Mouse (Mus musculus): ENCODE measurements around the gene BC034090. TPM values are rescaled to one million over a fixed set of nuclear protein-coding genes. Genes with fewer than 3 reads are reported as not detected.
A peak's percentile ranks its signal among the peaks of the same experiment; 100 is the strongest.
"Not testable (repeated sequence)": the region's sequence is repeated elsewhere in the genome, so short reads cannot be mapped to it uniquely, and the experiment has no call there.

BC034090 gene
- total RNA-seq, 2 experiments from 2014 or later = 28.5 to 31.8 TPM

DNA sequence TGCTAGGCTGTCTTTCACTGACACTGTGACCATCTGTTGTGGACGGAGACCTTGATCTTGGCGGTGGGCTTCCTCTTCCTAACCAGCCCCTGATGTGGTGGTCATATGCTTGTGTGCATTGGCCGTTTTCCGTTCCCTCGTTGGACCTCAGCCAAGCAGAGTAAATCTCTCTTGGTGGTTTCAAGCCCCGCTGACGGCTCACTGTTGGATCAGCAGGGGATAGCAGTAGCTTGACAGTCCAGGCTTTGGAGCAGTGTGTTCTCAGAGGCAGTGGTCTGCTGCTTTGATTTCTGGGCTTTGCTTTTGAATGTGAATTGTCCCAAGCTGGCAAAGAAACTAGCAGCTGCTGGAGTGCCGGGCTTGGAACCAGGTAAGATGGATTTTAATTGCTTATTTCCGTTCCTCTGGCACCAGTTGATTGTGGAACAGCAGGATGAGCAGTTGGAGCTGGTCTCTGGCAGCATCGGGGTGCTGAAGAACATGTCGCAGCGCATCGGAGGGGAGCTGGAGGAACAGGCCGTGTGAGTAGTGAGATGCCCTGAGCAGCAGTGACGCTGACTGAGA, 51.4 kb downstream of the BC034090 start:
- DNase-seq = no peak

DNA sequence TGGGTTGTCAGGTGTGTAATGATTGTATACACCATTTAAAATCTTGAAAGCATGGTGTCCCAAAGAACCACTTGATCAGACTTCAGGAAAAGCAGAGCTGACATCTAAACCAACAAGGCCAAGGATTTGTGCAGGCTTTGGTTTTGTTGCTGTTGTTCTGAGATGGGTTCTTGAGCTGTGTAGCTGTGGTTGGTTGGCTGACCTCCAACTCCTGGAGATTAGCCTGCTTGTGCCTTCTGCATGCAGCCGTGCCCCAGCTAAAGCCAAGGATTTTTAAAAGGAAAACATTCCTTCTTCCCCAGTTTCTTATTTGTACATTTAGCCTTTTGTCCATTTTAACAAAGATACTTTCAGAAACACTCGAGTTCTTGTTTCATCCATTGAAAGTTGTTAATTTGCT, 52.6 kb downstream of the BC034090 start:
- peak in 1 of 2 experiments; percentile 29 for DNase-seq

DNA sequence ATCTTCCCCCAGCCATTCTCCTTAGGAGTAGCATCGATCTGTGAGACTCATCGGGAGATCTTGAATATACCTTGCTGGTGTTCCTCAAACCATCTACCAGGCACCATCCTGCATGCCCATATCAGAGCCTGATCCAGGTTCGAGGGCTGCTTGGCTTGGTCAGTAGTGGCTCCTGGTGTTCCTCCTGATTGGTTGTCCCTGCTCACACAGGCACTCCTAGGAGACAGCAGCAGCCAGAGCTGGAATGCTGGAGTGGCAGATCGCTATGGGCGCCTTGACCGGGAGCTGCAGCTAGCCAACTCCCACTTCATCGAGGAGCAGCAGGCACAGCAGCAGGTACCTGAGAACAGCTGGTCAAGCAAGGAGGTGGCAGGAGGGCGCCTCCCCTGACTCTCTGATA, 53.0 kb downstream of the BC034090 start:
- DNase-seq = no peak

DNA sequence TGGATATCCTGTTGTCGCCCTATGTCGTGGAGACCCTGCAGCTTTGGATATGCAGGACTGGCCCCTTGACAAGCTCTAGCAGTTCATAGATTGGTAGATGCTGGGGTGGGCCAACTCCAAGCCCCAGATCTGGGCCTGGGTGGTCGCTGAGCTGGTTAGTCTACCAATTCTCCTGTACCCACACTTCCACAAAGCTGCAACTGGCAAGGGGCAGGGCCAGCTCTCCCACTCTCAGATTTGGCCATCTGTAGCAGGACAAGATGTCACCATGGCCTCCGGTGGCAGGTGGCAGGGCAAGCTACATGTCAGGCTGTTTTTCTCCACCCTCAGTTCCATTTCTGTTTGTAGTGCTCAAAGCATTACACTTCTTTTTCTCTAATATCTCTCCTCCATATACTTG, 55.6 kb downstream of the BC034090 start:
- no peak for DNase-seq

DNA sequence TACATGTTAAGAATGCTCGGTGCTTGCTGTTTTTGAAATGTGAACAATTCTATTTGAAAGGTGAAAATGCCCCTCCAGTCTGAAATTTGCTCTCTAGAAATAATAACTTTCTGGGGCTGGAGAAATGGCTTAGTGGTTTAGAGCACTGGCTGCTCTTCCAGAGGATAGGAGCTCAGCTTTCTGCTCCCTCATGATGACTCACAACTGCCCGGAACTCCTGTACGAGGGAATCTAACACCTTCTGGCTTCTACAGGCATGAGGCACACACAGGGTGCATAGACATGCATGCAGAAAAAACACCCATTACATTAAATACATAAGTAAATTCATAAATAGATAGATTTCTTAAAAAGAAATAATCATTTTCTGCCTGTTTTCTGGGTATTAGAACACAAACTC, 60.1 kb downstream of the BC034090 start:
- DNase-seq = no peak

DNA sequence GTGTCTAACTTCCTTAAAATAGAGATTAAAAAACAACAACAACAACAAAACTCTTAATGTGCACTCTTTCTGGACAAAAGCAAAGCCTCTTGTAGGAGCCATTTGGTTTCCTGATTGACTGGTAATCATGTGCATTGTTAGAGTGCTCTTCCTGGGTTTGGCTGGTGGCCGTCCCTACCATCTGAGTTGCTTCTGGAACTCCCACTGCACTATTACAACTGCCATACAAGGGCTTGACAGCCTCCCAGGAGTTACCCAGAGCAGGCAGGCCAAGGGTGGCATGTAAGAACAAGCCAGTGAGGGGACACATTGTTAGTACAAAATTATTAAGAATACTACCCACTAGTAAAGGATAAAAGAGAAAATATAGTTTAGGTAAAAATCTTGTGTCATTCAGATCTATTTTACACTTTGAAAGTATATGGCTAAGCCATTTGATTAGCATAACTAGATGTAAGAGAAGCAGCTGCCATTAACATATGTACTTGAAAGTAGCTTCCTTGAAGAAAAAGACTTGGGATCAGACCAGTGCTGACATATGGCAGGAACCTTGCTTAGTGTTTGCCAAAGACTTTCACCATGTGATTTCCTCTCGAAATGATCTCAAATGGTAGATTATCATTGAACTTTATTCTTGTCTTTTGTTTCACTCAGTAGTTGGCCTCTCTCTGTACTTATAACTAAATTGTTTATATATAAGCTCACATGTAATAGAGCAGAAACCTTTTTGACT, 65.9 kb downstream of the BC034090 start:
- no peak for DNase-seq

DNA sequence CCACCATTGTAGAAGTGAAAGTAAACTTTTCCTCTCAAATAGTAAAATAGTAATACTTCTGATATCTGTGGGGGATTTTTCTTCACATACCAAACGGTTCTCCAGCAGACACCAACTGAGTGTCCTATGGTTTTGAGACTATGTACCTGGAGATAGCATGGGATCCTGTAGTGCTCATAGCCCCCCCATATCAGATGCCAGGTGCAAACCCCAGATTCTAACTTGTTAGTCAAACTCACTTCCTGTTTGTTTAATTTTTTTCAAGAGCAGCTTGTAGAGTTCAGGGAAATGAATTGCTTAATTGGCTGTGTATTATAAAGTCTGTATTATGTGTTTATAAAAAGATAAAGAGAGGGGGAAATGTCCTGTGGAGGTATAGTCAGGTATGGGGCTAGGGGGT, 69.8 kb downstream of the BC034090 start:
- no peak for DNase-seq

DNA sequence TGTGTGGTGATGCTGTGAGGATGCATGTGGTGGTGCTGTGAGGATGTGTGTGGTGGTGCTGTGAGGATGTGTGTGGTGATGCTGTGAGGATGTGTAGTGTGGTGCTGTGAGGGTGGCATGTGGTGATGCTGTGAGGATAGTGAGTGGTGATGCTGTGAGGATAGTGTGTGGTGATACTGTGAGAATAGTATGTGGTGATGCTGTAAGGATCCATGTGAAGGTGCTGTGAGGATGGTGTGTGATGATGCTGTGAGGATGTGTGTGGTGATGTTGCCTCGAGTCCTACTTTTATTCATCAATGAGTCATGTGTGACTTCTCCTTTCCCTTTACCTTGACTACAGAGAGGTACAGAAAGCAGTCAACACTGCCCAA, 70.6 kb downstream of the BC034090 start:
- DNase-seq = not testable (repeated sequence)

DNA sequence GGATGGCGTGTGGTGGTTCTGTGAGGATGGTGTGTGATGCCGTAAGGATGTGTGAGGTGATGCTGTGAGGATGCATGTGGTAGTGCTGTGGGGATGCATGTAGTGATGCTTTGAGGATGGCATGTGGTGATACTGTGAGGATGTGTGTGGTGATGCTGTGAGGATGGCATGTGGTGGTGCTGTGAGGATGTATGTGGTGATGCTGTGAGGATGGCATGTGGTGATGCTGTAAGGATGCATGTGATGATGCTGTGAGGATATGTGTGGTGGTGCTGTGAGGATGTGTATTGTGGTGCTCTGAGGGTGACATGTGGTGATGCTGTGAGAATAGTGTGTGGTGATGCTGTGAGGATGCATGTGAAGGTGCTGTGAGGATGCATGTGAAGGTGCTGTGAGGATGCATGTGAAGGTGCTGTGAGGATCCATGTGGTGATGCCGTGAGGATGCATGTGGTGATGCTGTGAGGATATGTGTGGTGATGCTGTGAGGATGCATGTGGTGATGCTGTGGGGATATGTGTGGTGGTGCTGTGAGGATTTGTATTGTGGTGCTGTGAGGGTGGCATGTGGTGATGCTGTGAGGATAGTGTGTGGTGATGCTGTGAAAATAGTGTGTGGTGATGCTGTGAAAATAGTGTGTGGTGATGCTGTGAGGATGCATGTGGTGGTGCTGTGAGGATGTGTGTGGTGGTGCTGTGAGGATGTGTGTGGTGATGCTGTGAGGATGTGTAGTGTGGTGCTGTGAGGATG, 71.2 kb downstream of the BC034090 start:
- no peak for DNase-seq

DNA sequence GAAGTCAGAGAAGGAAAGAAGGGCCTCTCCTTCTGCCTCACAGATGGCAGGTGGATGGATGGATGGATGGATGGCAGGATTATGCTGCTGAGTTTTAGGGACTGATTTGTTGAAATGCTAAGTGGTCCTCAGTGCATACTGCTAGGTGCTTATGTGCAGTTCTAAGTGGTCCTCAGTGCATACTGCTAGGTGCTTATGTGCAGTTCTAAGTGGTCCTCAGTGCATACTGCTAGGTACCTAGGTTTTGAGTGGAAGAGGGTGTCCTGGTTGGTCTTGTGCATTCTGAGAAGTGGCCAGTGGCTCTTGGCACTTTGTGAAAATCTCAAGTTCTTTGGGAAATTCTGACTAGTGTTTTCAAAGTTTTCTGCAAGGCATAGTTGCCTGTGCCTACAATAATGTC, 74.3 kb downstream of the BC034090 start:
- no peak for DNase-seq

DNA sequence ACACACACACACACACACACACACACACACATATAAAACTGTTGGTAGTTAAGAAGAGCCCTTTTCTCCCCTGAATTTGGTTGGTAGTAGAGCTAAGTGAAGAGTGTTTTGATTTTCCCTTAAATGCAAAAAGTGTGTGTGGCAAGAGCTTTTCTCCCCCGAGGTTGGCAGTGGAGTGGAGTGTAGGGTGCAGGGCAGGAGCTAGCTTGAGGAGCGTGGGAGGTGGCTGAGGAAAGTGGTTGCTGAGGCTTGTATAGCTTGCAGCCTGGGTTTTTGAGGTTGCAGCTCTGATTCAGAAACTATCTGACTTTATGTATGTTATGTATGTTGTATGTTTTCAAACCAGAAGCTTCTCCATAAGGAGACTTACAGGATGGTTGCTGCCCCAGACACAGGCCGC, 76.8 kb downstream of the BC034090 start:
- DNase-seq = no peak

Other genes with a start within 250 kb of the BC034090 start
- 10 to 100 TPM; 18.8 to 21.4 TPM for gene Ier5, start 144.8 kb downstream of the BC034090 start, total RNA-seq (2021)
- gene Mr1, start 97.6 kb downstream of the BC034090 start, total RNA-seq (2021) = 1 to 10 TPM; 6.7 to 7.8 TPM
- 10 to 100 TPM; 17.5 to 20.2 TPM for gene Stx6, start 85.7 kb downstream of the BC034090 start, total RNA-seq (2021)
- gene Xpr1, start 173.0 kb upstream of the BC034090 start, total RNA-seq (2021) = 10 to 100 TPM; 28.8 to 33.5 TPM

Measured in heart, adult 18-20 months (tissue).